Mouse (Mus musculus) erythroblast, embryonic 14.5 days (primary cell): Measurements from ENCODE around the gene Map1lc3a.

ENCODE experiments used
- GATA1 ChIP-seq: IDR thresholded peaks from 2 replicates; pipeline ENCODE4 v1.6.1; 2012; ENCODE audit warnings: low read length, inconsistent platforms, mixed read lengths
- TAL1 ChIP-seq: IDR thresholded peaks from 3 replicates; pipeline ENCODE4 v1.6.1; 2012; ENCODE audit warnings: low read length, inconsistent platforms, mixed read lengths

DNA sequence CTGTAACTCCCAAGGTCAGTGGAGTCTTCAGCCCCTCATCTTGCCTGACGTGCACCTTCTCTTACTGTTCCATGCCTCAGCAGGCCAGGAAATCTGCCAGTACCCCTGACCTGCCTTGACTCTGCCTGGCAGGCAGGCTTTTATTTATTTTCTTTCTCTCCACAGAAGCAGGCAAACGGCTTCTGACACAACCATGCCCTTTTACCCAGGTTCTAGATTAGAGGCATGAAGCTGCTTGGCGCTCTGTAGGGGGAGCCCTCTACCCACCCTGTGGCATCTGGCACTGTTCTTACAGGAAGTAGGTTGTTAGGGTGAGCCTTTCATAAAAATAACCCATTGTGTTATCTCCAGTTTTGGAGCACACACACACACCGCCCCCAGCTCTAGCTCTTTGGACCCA, 35.2 kb upstream of the Map1lc3a start:
- TF ChIP-seq GATA1 (no peak), TAL1 (no peak)
